In genomic region chr11:60200384-60200783, GRCm38 (mm10) we compare ENCODE assay signal across 7 mouse cellular contexts. TPM values are rescaled to one million over a fixed set of nuclear protein-coding genes. Genes with fewer than 3 reads are reported as not detected.
DNase-seq lines count a peak whose midpoint lies in the region; ATAC-seq and TF ChIP-seq lines count a peak whose summit lies in the region.

No protein-coding gene starts in this region.

- H3K9ac ChIP-seq in forebrain, embryonic 16.5 days (replicated peaks; ENCODE audit: low read depth, low read length): peak overlapping the region; percentile 54; the same call in 1 of the 2 replicates
- no peak overlapping the region for H3K9ac ChIP-seq in intestine, postnatal 0 days (ENCODE audit: low read depth, low read length)
- H3K9ac ChIP-seq in neural tube, embryonic 14.5 days (replicated peaks; ENCODE audit: low read depth, low read length): 0 out of 2 replicates have a peak overlapping the region, but pooled peaks have one; percentile 12

- peak overlapping the region; percentile 26 for H3K4me3 ChIP-seq in megakaryocyte, embryonic 14.5 days (replicated peaks)
- no peak overlapping the region for H3K4me3 ChIP-seq in forebrain, embryonic 16.5 days (replicated peaks; ENCODE audit: low read length)
- no peak overlapping the region for H3K4me3 ChIP-seq in intestine, postnatal 0 days (ENCODE audit: low read depth, low read length)
- H3K4me3 ChIP-seq in neural tube, embryonic 14.5 days (ENCODE audit: low read depth, low read length): no peak overlapping the region

- peak overlapping the region; percentile 82 for H3K27ac ChIP-seq in forebrain, embryonic 16.5 days (ENCODE audit: low read length)
- peak overlapping the region; percentile 60; the same call in 1 of the 2 replicates for H3K27ac ChIP-seq in intestine, postnatal 0 days (ENCODE audit: low read depth, low read length)
- H3K27ac ChIP-seq in neural tube, embryonic 14.5 days (ENCODE audit: low read depth, low read length): peak overlapping the region; percentile 64

- H3K36me3 ChIP-seq in megakaryocyte, embryonic 14.5 days (replicated peaks; ENCODE audit: low read length): peaks cover 100% of the 10 kb centered on the region
- H3K36me3 ChIP-seq in forebrain, embryonic 16.5 days (ENCODE audit: control insufficient read depth, insufficient read depth): peaks cover 27% of the 10 kb centered on the region
- H3K36me3 ChIP-seq in intestine, postnatal 0 days (ENCODE audit: control insufficient read depth, insufficient read depth): peaks cover 84% of the 10 kb centered on the region
- H3K36me3 ChIP-seq in neural tube, embryonic 14.5 days (ENCODE audit: control insufficient read depth, insufficient read depth, low read length): peaks cover 28% of the 10 kb centered on the region

- ATAC-seq in megakaryocyte, adult 5-6 weeks (ENCODE audit: poor library complexity, severe bottlenecking): no peak
- ATAC-seq in forebrain, embryonic 16.5 days: no peak
- ATAC-seq in intestine, postnatal 0 days: no peak
- ATAC-seq in neural tube, embryonic 14.5 days (ENCODE audit: low read depth): peak; percentile 5; the same call in 1 of the 2 replicates
- ATAC-seq in granulocyte monocyte progenitor cell, adult 5-6 weeks (replicated peaks; ENCODE audit: poor library complexity, severe bottlenecking): no peak

- WGBS in forebrain, embryonic 16.5 days: 83% methylated on average over 11 of the region's 11 CpGs
- WGBS in intestine, postnatal 0 days: 80% methylated on average over 11 of the region's 11 CpGs
- WGBS in neural tube, embryonic 14.5 days: 89% methylated on average over 11 of the region's 11 CpGs

- H3K4me1 ChIP-seq in megakaryocyte, embryonic 14.5 days: peaks cover 81% of the 10 kb centered on the region
- H3K4me1 ChIP-seq in forebrain, embryonic 16.5 days (replicated peaks; ENCODE audit: control insufficient read depth, insufficient read depth, low read length): peaks cover 16% of the 10 kb centered on the region
- H3K4me1 ChIP-seq in intestine, postnatal 0 days (replicated peaks; ENCODE audit: control insufficient read depth, insufficient read depth, low read length): 0 out of 2 replicates have a peak, but pooled peaks cover 2% of the 10 kb centered on the region
- peaks cover 16% of the 10 kb centered on the region; the same call in 1 of the 2 replicates for H3K4me1 ChIP-seq in neural tube, embryonic 14.5 days (ENCODE audit: control insufficient read depth, insufficient read depth, low read length)

- no peaks in the 10 kb centered on the region for H3K27me3 ChIP-seq in megakaryocyte, embryonic 14.5 days (replicated peaks)
- H3K27me3 ChIP-seq in forebrain, embryonic 16.5 days (replicated peaks; ENCODE audit: control insufficient read depth, insufficient read depth, low read length): no peaks in the 10 kb centered on the region
- no peaks in the 10 kb centered on the region for H3K27me3 ChIP-seq in intestine, postnatal 0 days (replicated peaks; ENCODE audit: control insufficient read depth, insufficient read depth, low read length)
- no peaks in the 10 kb centered on the region for H3K27me3 ChIP-seq in neural tube, embryonic 14.5 days (ENCODE audit: control insufficient read depth, insufficient read depth, low read length)

- no peak for TF ChIP-seq CTCF in intestine, postnatal 0 days (IDR thresholded peaks at IDR 0.05; ENCODE audit: low read depth)

- no peak for DNase-seq in lung, postnatal 36 days

- H3K9me3 ChIP-seq in megakaryocyte, embryonic 14.5 days: no peaks in the 10 kb centered on the region
- no peaks in the 10 kb centered on the region for H3K9me3 ChIP-seq in forebrain, embryonic 16.5 days (ENCODE audit: control insufficient read depth, low read length)
- H3K9me3 ChIP-seq in intestine, postnatal 0 days (ENCODE audit: control insufficient read depth): no peaks in the 10 kb centered on the region
- H3K9me3 ChIP-seq in neural tube, embryonic 14.5 days (ENCODE audit: control insufficient read depth, low read length): no peaks in the 10 kb centered on the region

- H3K4me2 ChIP-seq in forebrain, embryonic 16.5 days (ENCODE audit: low read length): no peak overlapping the region
- H3K4me2 ChIP-seq in intestine, postnatal 0 days (replicated peaks; ENCODE audit: low read depth): no peak overlapping the region
- H3K4me2 ChIP-seq in neural tube, embryonic 14.5 days (ENCODE audit: low read depth, low read length): no peak overlapping the region

RNA-seq across cellular contexts. Expression of gene Srebf1, which starts 22.0 kb away (rescaled TPM):
- polyA plus RNA-seq in megakaryocyte, embryonic 14.5 days (2012; ENCODE audit: insufficient read depth, low replicate concordance): 138 and 188 TPM in 2 replicates
- total RNA-seq in megakaryocyte, adult 5-6 weeks (2015): 27.5 and 37.3 TPM in 2 replicates
- 27.6 and 43.3 TPM in 2 replicates for total RNA-seq in megakaryocyte, adult 5-6 weeks (2017)
- 41.1 and 46.9 TPM in 2 replicates for polyA plus RNA-seq in forebrain, embryonic 16.5 days (2015; fragmentation: Nextera tagmentation; extraction: Ambion mirVana)
- 86.9 and 88.1 TPM in 2 replicates for polyA plus RNA-seq in intestine, postnatal 0 days (2015; fragmentation: Nextera tagmentation; extraction: Ambion mirVana)
- 38.5 and 41.3 TPM in 2 replicates for polyA plus RNA-seq in neural tube, embryonic 14.5 days (2014; fragmentation: Nextera tagmentation; extraction: Ambion mirVana)
- total RNA-seq in granulocyte monocyte progenitor cell, adult 5-6 weeks (2014; fragmentation: Nextera tagmentation): 27.3 and 33.0 TPM in 2 replicates
- total RNA-seq in granulocyte monocyte progenitor cell, adult 5-6 weeks (2017): 36.8 and 42.0 TPM in 2 replicates
